ENCODE assay signal across 8 mouse cellular contexts in the genomic region with DNA sequence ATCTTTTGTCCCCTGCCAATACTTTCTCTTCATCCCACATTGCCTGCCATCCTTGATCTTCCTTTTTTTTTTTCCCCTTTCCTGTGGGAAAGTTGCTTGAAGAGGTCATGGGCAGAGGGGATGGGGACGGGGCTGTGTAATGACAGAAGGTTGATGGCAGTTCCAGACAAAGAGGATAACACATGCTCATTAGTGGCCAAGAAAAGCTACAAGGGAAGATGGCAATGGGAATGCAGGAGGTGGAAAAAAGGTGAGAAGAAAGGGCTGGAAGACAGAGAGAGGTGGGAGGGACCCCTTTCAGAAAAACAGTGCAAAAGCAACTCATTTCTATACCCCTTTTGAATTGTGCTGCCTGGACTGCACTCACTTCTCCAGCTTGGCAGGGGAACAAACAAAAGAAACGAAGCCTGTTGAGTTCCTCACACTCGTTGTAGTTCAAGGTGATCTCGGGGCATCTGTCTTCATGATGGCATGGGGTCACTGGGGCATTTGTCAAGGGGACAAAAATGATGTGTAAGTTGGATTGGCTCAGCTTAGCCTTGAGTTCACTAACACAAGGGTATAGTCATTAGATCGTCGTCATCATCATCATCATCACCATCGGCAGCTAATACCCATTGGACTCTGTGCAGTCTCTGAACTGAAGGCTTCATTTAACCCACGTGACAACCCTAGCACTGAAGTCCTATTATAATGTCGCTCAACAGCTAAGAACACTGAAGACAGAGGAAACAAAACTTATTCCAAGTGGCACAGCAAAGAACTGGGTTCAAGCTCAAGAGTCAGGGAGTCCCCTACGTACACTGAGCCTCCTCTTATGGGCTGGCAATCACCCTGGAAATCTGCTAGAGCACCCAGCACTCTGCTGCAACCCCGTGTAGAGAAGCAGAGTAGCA. TPM values are rescaled to one million over a fixed set of nuclear protein-coding genes. Genes with fewer than 3 reads are reported as not detected.
DNase-seq lines count a peak whose midpoint lies in the region; ATAC-seq and TF ChIP-seq lines count a peak whose summit lies in the region.

No protein-coding gene starts in this region.

- no peak for DNase-seq in kidney, postnatal 36 days
- DNase-seq in liver, embryonic 14.5 days (ENCODE audit: low read depth in 3 of 3, low spot score in 3 of 3), result no peak
- DNase-seq in gastrocnemius, adult 18-20 months (ENCODE audit: low spot score), result no peak
- no peak for DNase-seq in retina, embryonic 14.5 days (ENCODE audit: low spot score)
- no peak for DNase-seq in frontal cortex, postnatal 36 days (ENCODE audit: low spot score in 2 of 2)

- H3K4me3 ChIP-seq in kidney, embryonic 14.5 days (ENCODE audit: low read length), result no peak overlapping the region
- no peak overlapping the region for H3K4me3 ChIP-seq in forebrain, embryonic 12.5 days (replicated peaks)
- no peak overlapping the region for H3K4me3 ChIP-seq in liver, embryonic 14.5 days (ENCODE audit: insufficient read depth in 1 of 2, low read depth in 2 of 2, low read length in 2 of 2)
- peak overlapping the region; percentile 53 for H3K4me3 ChIP-seq in small intestine, adult 2 months (ENCODE audit: low read depth, low read length)

- TF ChIP-seq CTCF in liver, embryonic 14.5 days (IDR thresholded peaks at IDR 0.05; ENCODE audit: low read depth), result no peak
- TF ChIP-seq CTCF in small intestine, adult 2 months (IDR thresholded peaks at IDR 0.05; ENCODE audit: extremely low read depth, insufficient read length, insufficient replicate concordance, low read depth, low read length), result no peak

- TF ChIP-seq EP300 in liver, embryonic 14.5 days (IDR thresholded peaks at IDR 0.05; ENCODE audit: low read depth), result no peak

- no peak overlapping the region for H3K9ac ChIP-seq in kidney, embryonic 14.5 days (ENCODE audit: low read depth, low read length)
- H3K9ac ChIP-seq in forebrain, embryonic 12.5 days, result no peak overlapping the region
- no peak overlapping the region for H3K9ac ChIP-seq in liver, embryonic 14.5 days (replicated peaks)

- no peaks in the 10 kb centered on the region for H3K9me3 ChIP-seq in kidney, embryonic 14.5 days (ENCODE audit: control insufficient read depth, low read length)
- no peaks in the 10 kb centered on the region for H3K9me3 ChIP-seq in forebrain, embryonic 12.5 days
- no peaks in the 10 kb centered on the region for H3K9me3 ChIP-seq in liver, embryonic 14.5 days (ENCODE audit: control insufficient read depth, low read length)

- H3K27me3 ChIP-seq in kidney, embryonic 14.5 days (ENCODE audit: control insufficient read depth, insufficient read depth, low read length), result no peaks in the 10 kb centered on the region
- no peaks in the 10 kb centered on the region for H3K27me3 ChIP-seq in forebrain, embryonic 12.5 days
- H3K27me3 ChIP-seq in liver, embryonic 14.5 days (ENCODE audit: control insufficient read depth, insufficient read depth, low read length), result no peaks in the 10 kb centered on the region
- no peaks in the 10 kb centered on the region for H3K27me3 ChIP-seq in small intestine, adult 2 months (ENCODE audit: control insufficient read depth, insufficient read depth, low read length)

- H3K4me2 ChIP-seq in kidney, embryonic 14.5 days (replicated peaks; ENCODE audit: low read depth, low read length), result no peak overlapping the region
- H3K4me2 ChIP-seq in forebrain, embryonic 12.5 days, result peak overlapping the region; percentile 26; the same call in 1 of the 2 replicates
- peak overlapping the region; percentile 28; the same call in 1 of the 2 replicates for H3K4me2 ChIP-seq in liver, embryonic 14.5 days (ENCODE audit: low read depth)

- peaks cover 15% of the 10 kb centered on the region; the same call in 1 of the 2 replicates for H3K36me3 ChIP-seq in kidney, embryonic 14.5 days (ENCODE audit: control insufficient read depth, insufficient read depth, low read length)
- peaks cover 44% of the 10 kb centered on the region for H3K36me3 ChIP-seq in forebrain, embryonic 12.5 days (replicated peaks)
- H3K36me3 ChIP-seq in liver, embryonic 14.5 days (replicated peaks; ENCODE audit: control insufficient read depth, insufficient read depth, low read depth), result no peaks in the 10 kb centered on the region
- H3K36me3 ChIP-seq in small intestine, adult 2 months (ENCODE audit: control insufficient read depth, insufficient read depth, low read length), result peaks cover 16% of the 10 kb centered on the region

- peak overlapping the region; percentile 33; the same call in 1 of the 2 replicates for H3K27ac ChIP-seq in kidney, embryonic 14.5 days (ENCODE audit: low read depth, low read length)
- H3K27ac ChIP-seq in forebrain, embryonic 12.5 days, result peak overlapping the region; percentile 88
- no peak overlapping the region for H3K27ac ChIP-seq in liver, embryonic 14.5 days
- peak overlapping the region; percentile 89 for H3K27ac ChIP-seq in small intestine, adult 2 months (ENCODE audit: insufficient read depth, low read depth, low read length)

- ATAC-seq in kidney, embryonic 14.5 days (ENCODE audit: low FRiP score, low TSS enrichment), result no peak
- peak; percentile 27 for ATAC-seq in forebrain, embryonic 12.5 days (ENCODE audit: low FRiP score)
- no peak for ATAC-seq in liver, embryonic 14.5 days (ENCODE audit: insufficient read depth)

- TF ChIP-seq POLR2A in small intestine, adult 2 months (IDR thresholded peaks at IDR 0.05; ENCODE audit: low read depth, low read length), result no peak

- 81% methylated on average over 11 of the region's 11 CpGs for WGBS in kidney, embryonic 14.5 days
- 24% methylated on average over 11 of the region's 11 CpGs for WGBS in forebrain, embryonic 12.5 days
- 60% methylated on average over 11 of the region's 11 CpGs for WGBS in liver, embryonic 14.5 days (ENCODE audit: insufficient replicate concordance)
- WGBS in small intestine, adult 2 months, result 69% methylated on average over 11 of the region's 11 CpGs

- peaks cover 22% of the 10 kb centered on the region for H3K4me1 ChIP-seq in kidney, embryonic 14.5 days (ENCODE audit: control insufficient read depth, insufficient read depth, low read length)
- H3K4me1 ChIP-seq in forebrain, embryonic 12.5 days, result peaks cover 77% of the 10 kb centered on the region
- H3K4me1 ChIP-seq in liver, embryonic 14.5 days (replicated peaks; ENCODE audit: control insufficient read depth in 2 of 2, insufficient read depth in 2 of 2, low read length in 1 of 2), result peaks cover 3 to 6% of the 10 kb centered on the region in 2 experiments; a peak in 2 of 4 replicates
- peaks cover 39% of the 10 kb centered on the region for H3K4me1 ChIP-seq in small intestine, adult 2 months (ENCODE audit: control insufficient read depth, insufficient read depth, insufficient read length, low read length)

RNA-seq across cellular contexts. Expression of gene Dtx4, which starts 11.3 kb away (rescaled TPM):
- 3.9 and 7.5 TPM in 2 replicates for polyA plus RNA-seq in kidney, embryonic 14.5 days (2014; fragmentation: Nextera tagmentation; extraction: Ambion mirVana)
- 34.2 and 37.4 TPM in 2 replicates for polyA plus RNA-seq in forebrain, embryonic 12.5 days (2016; fragmentation: Nextera tagmentation; extraction: Ambion mirVana)
- 1.5 TPM in 2 replicates for polyA plus RNA-seq in liver, embryonic 14.5 days (2012; rRNA removed)
- polyA plus RNA-seq in liver, embryonic 14.5 days (2014; fragmentation: Nextera tagmentation; extraction: Ambion mirVana), result 1.6 and 1.9 TPM in 2 replicates
- 7.1 and 11.1 TPM in 2 replicates for polyA plus RNA-seq in small intestine, adult 2 months (2012; rRNA removed)
- 1 to 10 TPM; 2.9 to 3.7 TPM for total RNA-seq in gastrocnemius, adult 18-20 months (2021)

RNA-seq across cellular contexts. Expression of gene Mpeg1, which starts 29.3 kb away (rescaled TPM):
- polyA plus RNA-seq in kidney, embryonic 14.5 days (2014; fragmentation: Nextera tagmentation; extraction: Ambion mirVana), result 0.58 and 0.69 TPM in 2 replicates
- 0.37 and 0.55 TPM in 2 replicates for polyA plus RNA-seq in forebrain, embryonic 12.5 days (2016; fragmentation: Nextera tagmentation; extraction: Ambion mirVana)
- 4.0 and 5.9 TPM in 2 replicates for polyA plus RNA-seq in liver, embryonic 14.5 days (2012; rRNA removed)
- polyA plus RNA-seq in liver, embryonic 14.5 days (2014; fragmentation: Nextera tagmentation; extraction: Ambion mirVana), result 1.8 and 2.0 TPM in 2 replicates
- polyA plus RNA-seq in small intestine, adult 2 months (2012; rRNA removed), result 2.7 and 3.5 TPM in 2 replicates
- total RNA-seq in gastrocnemius, adult 18-20 months (2021), result 1 to 10 TPM in 1 of 2 experiments, under 1 TPM in 1; 0.80 to 1.6 TPM

RNA-seq across cellular contexts. Expression of gene Fam111a, which starts 55.6 kb away (rescaled TPM):
- 28.8 and 29.3 TPM in 2 replicates for polyA plus RNA-seq in kidney, embryonic 14.5 days (2014; fragmentation: Nextera tagmentation; extraction: Ambion mirVana)
- 17.9 and 18.4 TPM in 2 replicates for polyA plus RNA-seq in forebrain, embryonic 12.5 days (2016; fragmentation: Nextera tagmentation; extraction: Ambion mirVana)
- polyA plus RNA-seq in liver, embryonic 14.5 days (2012; rRNA removed), result 9.2 and 17.9 TPM in 2 replicates
- polyA plus RNA-seq in liver, embryonic 14.5 days (2014; fragmentation: Nextera tagmentation; extraction: Ambion mirVana), result 30.3 and 31.5 TPM in 2 replicates
- polyA plus RNA-seq in small intestine, adult 2 months (2012; rRNA removed), result 0.17 and 0.33 TPM in 2 replicates
- total RNA-seq in gastrocnemius, adult 18-20 months (2021), result 1 to 10 TPM; 1.3 to 2.7 TPM
